Mouse (Mus musculus) cerebellum, adult 2 months (tissue): Measurements from ENCODE around the gene Fbxl17.

Experiments
- CTCF ChIP-seq: fragments of 200-500 bp; IDR thresholded peaks from 2 replicates; pipeline ENCODE4 v1.5.1; 2011; ENCODE audit warnings: low read depth, mild to moderate bottlenecking, control low read depth, low read length, moderate library complexity, borderline replicate concordance; ENCODE audit not compliant: insufficient read depth
- POLR2A ChIP-seq: fragments of 200-500 bp; IDR thresholded peaks from 2 replicates; pipeline ENCODE4 v1.6.1; 2011; ENCODE audit warnings: low read length, control low read depth, borderline replicate concordance; ENCODE audit not compliant: insufficient read depth

GRCm38 (mm10) chr17:63240731-63241106, 259.1 kb downstream of the Fbxl17 start:
- TF ChIP-seq POLR2A: no peak
- TF ChIP-seq CTCF: no peak
